Mouse (Mus musculus) lung, adult 18-20 months (tissue): ENCODE measurements around the gene Gspt1.
A peak's percentile ranks its signal among the peaks of the same experiment; 100 is the strongest.
"Not testable (repeated sequence)": the region's sequence is repeated elsewhere in the genome, so short reads cannot be mapped to it uniquely, and the experiment has no call there.

Source experiments
- DNase-seq, 2 experiments: peaks; one replicate each; pipeline ENCODE4 v3.0.0; 2022; ENCODE audit warnings: mixed read lengths in 2 of 2

Gene Gspt1

GRCm38 (mm10) chr16:11253898-11254722 is at the start of gene Gspt1:
Gene Gspt1 (minus strand): TSS chr16:11254325.
- DNase-seq: peak; percentile 99

GRCm38 (mm10) chr16:11303741-11304140 is 49.6 kb upstream of the Gspt1 start:
- DNase-seq: no peak

GRCm38 (mm10) chr16:11297700-11298099 is 43.6 kb upstream of the Gspt1 start:
- DNase-seq: peak in 1 of 2 experiments; percentile 9

- DNase-seq: not testable (repeated sequence)
Observed at GRCm38 (mm10) chr16:11295583-11295982, 41.5 kb upstream of the Gspt1 start.

GRCm38 (mm10) chr16:11288873-11289272 is 34.7 kb upstream of the Gspt1 start:
- not testable (repeated sequence) for DNase-seq

DNA sequence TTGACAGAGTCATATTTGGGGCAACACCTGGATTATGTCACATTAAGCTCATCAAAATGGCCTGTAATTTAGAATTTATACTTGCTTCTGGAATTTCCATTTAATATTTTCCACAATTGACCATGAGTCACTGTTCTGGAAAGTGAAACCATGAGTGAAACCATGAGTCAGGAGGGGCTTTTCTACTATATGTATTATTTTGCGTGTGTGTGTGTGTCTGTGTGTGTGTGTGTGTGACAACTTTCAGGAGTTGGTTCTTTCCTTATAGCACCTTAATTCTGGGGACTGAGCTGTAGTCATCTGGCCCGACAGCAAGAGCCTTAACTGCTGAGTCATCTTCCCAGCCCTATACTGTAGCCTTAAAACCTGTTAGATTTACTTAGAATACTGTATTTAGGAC is 31.8 kb upstream of the Gspt1 start:
- DNase-seq: no peak

GRCm38 (mm10) chr16:11284881-11285280 is 30.8 kb upstream of the Gspt1 start:
- no peak for DNase-seq

DNA sequence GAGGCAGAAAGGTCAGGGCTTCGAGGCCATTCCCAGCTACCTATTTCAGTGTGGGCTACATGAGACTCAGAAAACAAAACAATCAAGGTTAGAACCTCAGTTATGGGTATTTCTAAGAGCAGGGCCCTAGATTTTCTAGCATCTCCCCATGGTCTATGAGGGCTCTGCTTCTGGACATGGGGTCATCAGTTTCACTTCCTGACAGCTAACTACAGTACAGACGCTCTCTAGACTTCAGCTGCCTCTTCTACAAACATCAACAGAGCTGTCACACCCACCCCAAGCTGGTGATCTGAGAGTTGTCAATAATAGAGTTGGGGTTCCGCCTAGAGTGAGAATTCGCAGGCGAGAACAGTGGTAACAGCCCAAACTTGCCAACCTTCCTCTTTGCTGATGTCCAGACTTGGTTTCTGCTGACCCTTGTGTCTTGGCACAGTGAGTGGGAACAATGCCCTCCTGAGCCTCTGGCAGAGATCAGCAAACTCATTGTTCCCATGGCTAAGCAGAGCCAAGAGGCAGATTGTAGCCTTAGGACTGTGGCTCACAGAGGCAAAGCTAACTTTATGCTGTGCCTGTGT is 28.6 kb upstream of the Gspt1 start:
- no peak for DNase-seq

DNA sequence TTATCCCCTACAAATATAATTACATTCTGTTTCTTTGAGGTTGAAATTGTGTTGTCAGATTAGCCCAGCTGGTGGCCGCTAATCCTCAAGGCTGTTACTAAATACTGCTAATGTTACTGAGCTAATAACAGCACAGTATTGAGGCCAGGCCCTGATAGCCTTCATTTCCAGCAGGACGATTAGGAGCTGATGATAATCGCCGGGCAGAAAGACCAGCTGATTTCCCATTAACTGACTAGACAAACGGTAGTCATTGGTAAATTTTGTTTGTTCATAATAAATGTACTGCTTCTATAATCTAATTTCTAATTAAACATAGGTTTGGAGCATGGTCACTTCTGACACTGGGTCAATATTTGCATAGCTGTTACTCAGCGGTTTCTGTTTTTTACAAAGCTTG is 24.7 kb upstream of the Gspt1 start:
- DNase-seq: no peak

DNA sequence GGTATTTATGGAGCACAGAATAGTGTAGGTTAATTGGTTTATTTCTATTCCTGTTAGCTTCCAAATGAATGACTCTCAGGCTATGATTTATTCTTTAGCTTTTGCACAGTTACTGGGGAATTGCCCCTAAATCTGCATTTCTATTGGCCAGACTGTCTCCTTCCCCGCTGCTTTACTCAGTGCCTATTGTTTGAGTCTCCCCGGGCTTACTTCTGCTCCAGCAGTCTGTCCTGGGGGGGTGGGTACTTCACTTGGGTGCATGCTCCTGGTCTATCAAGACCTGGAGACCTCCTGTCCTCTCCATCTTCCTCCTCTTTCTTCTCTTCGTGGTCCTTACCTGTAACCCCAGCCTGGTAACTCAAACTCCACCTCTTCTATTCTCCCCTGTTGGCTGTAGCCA is 22.8 kb upstream of the Gspt1 start:
- no peak for DNase-seq

- no peak for DNase-seq
Observed at GRCm38 (mm10) chr16:11271073-11271472, 16.9 kb upstream of the Gspt1 start.

DNA sequence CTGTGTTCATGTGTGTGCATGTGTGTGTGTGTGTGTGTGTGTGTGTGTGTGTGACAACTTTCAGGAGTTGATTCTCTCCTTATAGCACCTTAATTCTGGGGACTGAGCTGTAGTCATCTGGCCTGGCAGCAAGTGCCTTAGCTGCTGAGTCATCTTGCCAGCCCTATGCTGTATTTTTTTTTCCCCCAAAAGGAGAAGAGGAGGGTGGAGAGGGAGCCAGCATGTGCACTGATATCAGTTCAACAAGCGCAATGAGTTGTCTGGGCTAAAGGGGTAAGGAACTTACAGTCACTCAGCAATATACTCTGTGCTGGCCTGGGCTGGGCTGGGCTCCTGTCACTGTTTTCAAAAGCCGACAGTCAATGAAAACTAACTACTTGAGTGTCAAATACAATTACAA is 16.5 kb upstream of the Gspt1 start:
- no peak for DNase-seq

- peak; percentile 18 for DNase-seq
Observed at GRCm38 (mm10) chr16:11269808-11270207, 15.7 kb upstream of the Gspt1 start.

DNA sequence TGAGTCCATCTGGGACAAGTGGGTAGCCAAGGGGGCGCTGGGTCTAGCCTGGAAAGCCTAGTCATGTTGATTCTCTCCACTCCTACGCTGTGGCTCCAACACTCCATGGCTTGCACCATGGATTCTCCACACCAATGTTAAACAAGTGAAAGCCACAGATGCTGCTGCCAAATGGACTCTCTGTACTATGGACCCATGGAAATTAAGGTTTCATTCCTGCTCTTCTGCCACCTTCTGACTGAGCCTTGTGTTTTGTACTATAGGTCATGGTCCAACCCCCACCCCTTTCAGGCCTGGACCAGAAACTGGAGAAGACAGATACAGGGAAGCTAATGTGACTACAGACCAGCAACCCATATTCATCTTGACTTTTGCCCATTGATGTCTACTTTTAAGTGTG is 12.4 kb upstream of the Gspt1 start:
- DNase-seq: no peak

DNA sequence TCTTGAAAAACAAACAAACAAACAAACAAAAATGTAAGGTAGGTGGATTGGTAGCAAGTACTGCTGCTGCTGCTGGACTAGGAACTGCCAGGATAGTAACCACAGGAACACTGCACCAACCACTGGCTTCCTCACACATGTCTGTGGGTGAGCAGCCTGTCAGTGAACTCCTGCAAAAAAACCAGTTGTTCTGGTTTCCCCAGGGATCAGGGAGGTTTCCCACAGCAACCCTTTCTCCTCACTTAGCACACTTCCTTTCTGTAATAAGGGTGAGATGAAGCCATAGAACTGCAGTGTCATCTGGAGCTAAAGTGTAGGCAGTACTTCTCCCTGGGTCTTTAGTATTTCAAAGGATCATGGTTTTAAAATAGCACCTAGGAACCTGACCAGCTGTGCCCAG is 9.1 kb upstream of the Gspt1 start:
- DNase-seq: peak; percentile 30 to 58

DNA sequence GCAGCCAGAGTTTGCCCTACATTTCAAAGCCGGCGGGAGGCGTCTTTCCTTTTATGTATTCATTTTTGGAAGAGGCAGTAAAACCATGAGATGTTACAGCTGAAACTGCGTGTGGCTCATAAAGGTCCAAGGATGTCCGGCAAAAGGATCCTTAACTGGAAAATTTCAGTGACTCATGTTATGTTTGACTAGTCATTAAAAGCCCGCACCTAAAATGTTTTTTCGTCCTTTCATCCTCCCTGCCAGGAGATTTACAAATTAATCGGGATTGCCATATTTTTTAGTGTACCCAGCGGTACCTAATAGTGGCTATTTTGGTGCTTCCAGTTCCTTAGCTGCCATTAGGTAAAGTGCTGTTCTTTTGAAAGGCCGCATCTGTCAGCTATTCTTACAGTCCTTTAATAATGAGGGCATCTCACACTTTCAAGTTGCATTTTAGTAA is 619 bp upstream of the Gspt1 start:
- DNase-seq: no peak

DNA sequence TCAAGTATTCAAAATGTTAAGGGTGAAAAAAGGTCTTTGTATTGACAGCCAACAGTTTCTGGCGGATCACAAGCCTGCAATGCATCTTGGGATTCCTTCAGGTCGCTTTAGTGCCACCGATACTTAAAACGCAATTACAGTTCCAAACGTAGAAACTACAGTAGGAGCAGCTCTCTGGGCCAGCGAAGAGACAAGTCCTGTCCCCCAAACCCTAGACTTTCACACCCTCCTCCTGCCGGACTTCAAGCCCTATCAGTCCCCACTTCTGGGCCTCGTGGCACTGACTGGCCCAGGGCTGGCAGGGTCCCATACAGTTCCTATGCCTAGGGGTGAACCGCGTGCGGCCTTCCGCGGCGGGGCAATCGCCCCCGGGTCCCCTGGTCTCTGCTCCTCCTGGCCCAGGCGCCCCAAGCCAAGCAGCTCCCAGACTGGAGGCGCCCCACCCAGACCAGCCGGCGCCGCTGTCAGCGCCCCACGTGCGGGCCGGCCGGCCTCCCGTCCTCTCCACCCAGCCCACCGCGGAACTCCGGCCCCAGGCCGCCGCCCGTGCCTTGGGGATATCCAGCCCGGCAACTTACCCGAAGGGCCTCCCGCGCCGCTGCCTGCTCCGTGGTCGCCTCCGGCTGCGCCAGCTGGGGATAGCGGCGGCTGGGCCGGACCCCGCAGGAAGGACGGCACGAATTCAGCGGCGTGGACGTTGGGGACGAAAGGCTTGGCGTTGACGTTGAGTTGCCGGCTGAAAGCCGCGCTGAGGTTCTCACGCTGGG is 877 bp downstream of the Gspt1 start:
- DNase-seq: peak; percentile 43 to 44

GRCm38 (mm10) chr16:11247791-11248190 is 6.3 kb downstream of the Gspt1 start:
- no peak for DNase-seq

GRCm38 (mm10) chr16:11245767-11246166 is 8.4 kb downstream of the Gspt1 start:
- no peak for DNase-seq

DNA sequence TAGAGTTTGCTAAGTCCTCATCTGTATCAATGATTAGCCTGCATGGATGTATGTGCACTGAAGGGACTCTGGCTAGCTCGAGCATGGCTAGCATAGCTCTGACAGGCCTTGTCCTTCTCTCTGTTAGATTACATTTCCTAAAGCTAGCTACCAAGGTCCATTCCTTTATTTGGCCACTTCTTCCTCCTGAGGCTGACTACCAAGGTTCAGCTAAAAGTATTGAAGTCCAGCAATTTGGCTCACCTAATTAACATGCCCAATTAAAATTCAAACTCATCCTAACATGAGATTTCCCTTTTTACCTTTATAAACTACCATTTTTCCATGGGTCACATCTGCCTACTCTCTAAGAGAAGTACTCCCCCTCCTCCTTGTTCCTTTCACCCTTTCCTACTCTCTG is 11.7 kb downstream of the Gspt1 start:
- DNase-seq: no peak

DNA sequence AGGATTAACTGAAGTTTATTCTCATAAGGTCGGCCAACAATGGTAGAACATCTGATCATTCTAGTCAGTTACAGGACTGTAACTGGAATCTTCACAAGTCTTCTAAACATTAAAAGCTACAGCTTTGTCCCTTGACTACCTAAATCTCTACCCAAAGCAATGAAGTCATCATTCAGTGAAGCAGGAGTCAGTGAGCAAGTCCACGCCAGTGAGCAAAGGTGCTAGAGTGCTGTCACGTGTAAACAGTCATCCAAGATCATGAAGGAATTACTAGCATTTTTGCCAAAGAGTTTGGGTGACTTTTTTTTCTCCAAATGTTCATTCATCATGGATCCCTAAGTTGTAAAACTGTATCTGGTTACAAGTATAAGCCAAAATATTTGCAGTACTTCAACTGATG is 36.3 kb downstream of the Gspt1 start:
- no peak for DNase-seq

DNA sequence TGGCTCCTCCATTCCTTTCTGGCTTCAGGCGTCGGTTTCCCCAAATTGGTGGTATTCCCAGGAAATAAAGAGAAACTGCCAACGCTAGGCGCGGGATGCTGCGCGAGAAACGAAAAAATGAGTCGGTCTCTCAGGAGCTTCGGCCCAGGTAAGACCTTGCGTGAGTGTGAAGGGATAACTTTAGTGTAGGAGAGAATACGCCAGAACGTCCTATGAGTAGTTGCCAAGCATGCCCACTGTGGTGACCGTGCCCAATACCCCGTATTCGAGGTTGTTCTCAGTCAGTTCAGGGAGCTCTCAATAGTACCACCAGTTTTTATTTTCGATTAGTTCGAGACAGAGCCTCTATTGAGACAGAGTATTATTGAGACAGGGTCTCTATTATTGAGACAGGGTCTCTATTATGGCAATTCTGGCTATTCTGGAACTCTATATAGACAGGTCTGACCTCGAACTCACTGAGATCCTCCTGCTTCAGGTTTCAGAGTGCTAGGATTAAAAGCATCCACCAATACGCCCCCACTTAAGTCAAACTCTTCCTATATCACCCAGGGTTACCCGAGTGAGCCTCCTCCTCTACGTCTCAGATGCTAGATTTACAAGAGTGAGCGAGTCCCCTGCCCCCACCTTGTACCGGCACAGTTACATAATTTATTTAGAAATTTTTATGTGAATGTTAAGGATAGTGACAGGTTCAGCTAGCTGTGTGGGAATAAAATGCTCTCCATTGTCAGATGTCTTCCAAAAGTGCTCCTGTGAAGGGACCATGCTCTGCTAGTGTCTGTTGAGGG is 50.3 kb downstream of the Gspt1 start:
- no peak for DNase-seq
